Mouse (Mus musculus): ENCODE results near the gene Olfr401. TPM values are rescaled to one million over a fixed set of nuclear protein-coding genes. Genes with fewer than 3 reads are reported as not detected.
"Not testable (repeated sequence)": the region's sequence is repeated elsewhere in the genome, so short reads cannot be mapped to it uniquely, and the experiment has no call there.

The Olfr401 gene
- total RNA-seq (2021) = not detected

DNA sequence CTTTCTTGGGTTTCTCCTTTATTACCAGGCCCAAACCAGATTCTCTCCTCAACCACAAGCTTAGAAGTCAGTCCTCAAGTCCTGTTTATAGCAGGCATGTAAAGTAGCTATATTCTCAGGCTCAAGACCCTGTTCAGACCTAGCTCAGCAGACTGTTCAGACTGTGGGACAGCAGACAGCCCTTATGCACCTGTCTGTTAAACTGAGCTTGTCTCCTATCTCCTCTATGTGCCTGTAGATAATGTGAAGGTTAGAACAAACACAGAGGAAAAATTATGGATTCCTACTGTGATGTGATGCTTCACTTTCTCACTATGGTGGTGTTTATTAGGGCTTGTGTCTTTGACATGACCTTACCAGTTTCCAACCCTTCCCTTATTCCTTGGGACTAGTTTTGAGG is at the start of gene Olfr401:
Gene Olfr401 (plus strand): TSS at position 301 of the 400 bp plus-strand sequence.
- DNase-seq = no peak
- intact Hi-C loops (cut with DNase I) = no loop called here

DNA sequence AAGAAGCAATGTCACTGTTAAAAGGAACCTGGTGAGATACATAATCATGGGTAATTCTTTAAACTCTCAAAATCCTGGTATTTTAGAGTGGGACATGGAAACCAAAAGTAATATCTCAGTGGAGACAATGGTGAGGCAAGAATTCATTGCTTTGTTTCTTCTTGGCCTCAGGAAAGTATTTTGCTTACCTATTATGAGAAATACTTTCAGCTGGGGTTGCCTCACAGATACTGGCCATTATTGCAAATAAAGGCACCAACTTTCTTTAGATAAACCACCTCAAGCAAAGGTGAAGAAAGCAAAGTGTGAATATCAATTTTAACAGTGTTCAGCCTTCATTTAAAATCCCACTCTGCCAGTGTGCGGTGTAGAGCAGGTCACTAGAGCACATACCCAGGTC is 43.9 kb upstream of the Olfr401 start, which contains the start of gene Zfp616:
Gene Zfp616 (plus strand): TSS at position 301 of the 400 bp plus-strand sequence.
- intact Hi-C loops (cut with DNase I) = no loop called here

DNA sequence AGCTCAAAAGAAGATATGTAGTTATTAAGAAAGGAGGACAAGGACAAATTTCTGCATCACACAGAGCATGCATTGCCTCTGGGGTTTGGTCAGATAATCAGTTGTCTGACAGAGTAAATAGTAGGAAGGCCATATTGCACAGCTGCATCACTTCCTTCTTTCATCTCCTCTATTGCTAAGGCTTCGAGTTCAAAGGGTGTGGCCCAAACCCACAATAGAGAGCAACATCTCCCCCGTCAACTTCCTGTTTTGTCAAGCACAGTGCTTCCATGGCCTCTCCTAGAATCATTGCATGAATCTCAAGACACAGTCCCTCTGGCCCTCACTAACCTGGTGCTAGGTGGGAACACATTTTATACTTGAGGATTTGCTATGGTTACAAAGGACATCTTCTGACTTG is 12.8 kb upstream of the Olfr401 start:
- no peak for DNase-seq

More for the DNA sequence above, 43.9 kb upstream of the Olfr401 start, which contains the start of gene Zfp616:
- DNase-seq = no peak

DNA sequence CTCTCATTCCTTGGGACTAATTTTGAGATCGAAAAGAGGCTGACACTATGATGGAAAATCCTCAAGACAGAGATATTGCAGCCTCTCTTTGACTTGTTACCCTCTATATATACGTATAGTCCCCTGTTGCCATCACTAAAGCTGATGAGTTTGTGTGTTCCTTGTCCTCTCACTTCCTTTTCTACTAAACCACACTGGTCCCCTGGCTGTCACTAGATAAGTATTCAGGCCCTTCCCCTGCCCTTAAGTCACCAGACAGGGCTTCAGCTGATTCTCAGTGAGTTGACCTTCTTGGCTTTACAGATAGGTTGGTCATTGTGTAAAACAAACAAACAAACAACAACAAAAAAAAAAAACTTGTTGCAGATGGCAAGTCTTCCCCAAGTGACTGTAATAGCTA is 12.0 kb upstream of the Olfr401 start:
- DNase-seq = no peak
- intact Hi-C loops (cut with DNase I) = no loop called here

More for the DNA sequence above, 12.8 kb upstream of the Olfr401 start:
- intact Hi-C loops (cut with DNase I) = no loop called here

GRCm38 (mm10) chr11:74105066-74105465 is 8.4 kb upstream of the Olfr401 start:
- DNase-seq = no peak
- intact Hi-C loops (cut with DNase I) = no loop called here

DNA sequence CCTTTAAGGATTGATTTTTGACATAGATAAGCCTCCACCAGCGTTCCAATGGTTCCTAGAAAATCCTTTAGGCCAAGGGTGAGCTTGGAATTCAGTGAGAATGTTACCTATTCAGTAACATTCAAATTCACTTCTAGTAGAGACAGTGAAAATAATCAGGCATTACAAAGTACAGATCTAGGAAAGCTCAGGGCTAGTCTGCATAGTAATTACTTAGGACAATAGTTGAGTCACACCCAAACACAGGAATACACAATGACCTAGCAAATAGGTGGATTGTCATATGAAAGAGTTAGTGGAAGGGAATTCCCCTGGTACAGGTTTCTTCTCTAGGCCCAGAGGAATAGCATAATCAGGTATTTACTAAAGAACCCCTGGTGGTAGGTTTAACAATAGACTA is 26.5 kb downstream of the Olfr401 start:
- DNase-seq; intact Hi-C loops (cut with DNase I): not testable (repeated sequence)

DNA sequence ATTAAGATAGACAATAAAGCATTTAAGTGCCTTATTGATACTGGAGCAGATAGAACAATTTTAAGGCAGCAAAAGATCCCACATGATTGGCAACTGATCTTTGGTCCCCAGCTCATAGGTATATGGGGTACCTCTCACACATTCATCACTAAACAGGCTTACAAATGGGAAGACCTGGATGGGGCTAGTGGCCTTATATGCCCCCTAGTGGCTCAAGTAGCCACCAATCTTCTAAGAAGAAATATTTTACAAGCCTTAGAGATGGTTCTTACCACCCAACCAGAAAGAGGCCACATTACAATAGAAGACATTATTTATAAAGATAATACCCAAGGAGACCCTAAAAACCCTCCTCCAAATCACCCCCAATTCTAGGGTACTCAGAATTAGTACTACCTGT is 32.4 kb downstream of the Olfr401 start:
- no peak for DNase-seq
- intact Hi-C loops (cut with DNase I) = no loop called here

- intact Hi-C loops (cut with DNase I) = no loop called here
- no peak for DNase-seq
These were observed 39.7 kb downstream of the Olfr401 start, which contains the start of gene Olfr402 for GRCm38 (mm10) chr11:74153229-74153628. Gene Olfr402, plus strand, starts transcription at chr11:74153529.

DNA sequence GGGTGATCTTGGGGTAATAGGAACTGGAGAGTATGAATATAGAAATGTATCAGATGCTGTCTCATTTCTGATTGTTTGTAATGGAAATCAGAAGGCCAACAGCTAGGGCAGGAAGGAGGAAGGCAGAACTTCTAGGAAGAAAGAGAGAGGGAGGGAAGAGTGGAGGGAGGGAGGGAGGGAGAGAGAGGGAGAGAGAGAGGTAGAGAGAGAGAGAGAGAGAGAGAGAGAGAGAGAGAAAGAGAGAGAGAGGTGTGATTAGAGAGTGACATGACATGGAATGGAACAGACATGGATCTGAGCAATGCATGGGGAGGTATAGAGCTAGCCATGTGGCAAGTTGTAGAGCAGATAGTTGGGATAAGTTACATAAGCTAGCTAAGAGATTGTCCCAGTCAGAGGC is 55.3 kb downstream of the Olfr401 start:
- intact Hi-C loops (cut with DNase I) = no loop called here
- DNase-seq = no peak

Other genes starting within 250 kb of the Olfr401 start
- not detected for gene Olfr394, start 222.9 kb upstream of the Olfr401 start, total RNA-seq (2021)
- not detected for gene Olfr395, start 204.4 kb upstream of the Olfr401 start, total RNA-seq (2021)
- not detected for gene Olfr23, start 177.0 kb upstream of the Olfr401 start, total RNA-seq (2021)
- gene Olfr397, start 152.9 kb upstream of the Olfr401 start, total RNA-seq (2021) = not detected
- gene Olfr398, start 123.3 kb upstream of the Olfr401 start, total RNA-seq (2021) = not detected
- gene Olfr139, start 57.2 kb upstream of the Olfr401 start, total RNA-seq (2021) = not detected
- gene Olfr399, start 57.1 kb upstream of the Olfr401 start, total RNA-seq (2021) = not detected
- gene Zfp616, start 43.8 kb upstream of the Olfr401 start, total RNA-seq (2021) = not detected
- gene Olfr402, start 39.8 kb downstream of the Olfr401 start, total RNA-seq (2021) = not detected
- not detected for gene Olfr403, start 72.5 kb downstream of the Olfr401 start, total RNA-seq (2021)
- not detected for gene Olfr43, start 97.7 kb downstream of the Olfr401 start, total RNA-seq (2021)
- not detected for gene Olfr406, start 146.1 kb downstream of the Olfr401 start, total RNA-seq (2021)
- not detected for gene Olfr59, start 170.0 kb downstream of the Olfr401 start, total RNA-seq (2021)
- not detected for gene Olfr410, start 224.3 kb downstream of the Olfr401 start, total RNA-seq (2021)
- gene Olfr411, start 238.9 kb downstream of the Olfr401 start, total RNA-seq (2021) = not detected
- gene Olfr412, start 248.4 kb downstream of the Olfr401 start, total RNA-seq (2021) = not detected

Data from heart, postnatal 36 days (tissue).